Mouse (Mus musculus): Measurements from ENCODE around the gene Zdhhc20.
"Not testable (repeated sequence)": the region's sequence is repeated elsewhere in the genome, so short reads cannot be mapped to it uniquely, and the experiment has no call there.

Gene Zdhhc20

GRCm38 (mm10) chr14:57892961-57893360 lies 2.9 kb upstream of the Zdhhc20 start:
- no peak for DNase-seq (ENCODE audit: low read depth, low spot score)

- peak; percentile 28 for DNase-seq (ENCODE audit: low read depth, low spot score)
These were observed 500 bp downstream of the Zdhhc20 start for GRCm38 (mm10) chr14:57889541-57890010.

- no peak for DNase-seq (ENCODE audit: low read depth, low spot score)
These were observed 2.9 kb downstream of the Zdhhc20 start for GRCm38 (mm10) chr14:57887171-57887570.

- DNase-seq (ENCODE audit: low read depth, low spot score) = no peak
These were observed 4.0 kb downstream of the Zdhhc20 start for GRCm38 (mm10) chr14:57886032-57886431.

GRCm38 (mm10) chr14:57883341-57883740 lies 6.7 kb downstream of the Zdhhc20 start:
- DNase-seq (ENCODE audit: low read depth, low spot score) = no peak

- DNase-seq (ENCODE audit: low read depth, low spot score) = no peak
These were observed 7.4 kb downstream of the Zdhhc20 start for GRCm38 (mm10) chr14:57882720-57883119.

GRCm38 (mm10) chr14:57881793-57882192 lies 8.3 kb downstream of the Zdhhc20 start:
- no peak for DNase-seq (ENCODE audit: low read depth, low spot score)

- DNase-seq (ENCODE audit: low read depth, low spot score) = no peak
These were observed 9.0 kb downstream of the Zdhhc20 start for GRCm38 (mm10) chr14:57881074-57881473.

- DNase-seq (ENCODE audit: low read depth, low spot score) = no peak
These were observed 12.2 kb downstream of the Zdhhc20 start for GRCm38 (mm10) chr14:57877921-57878320.

- DNase-seq (ENCODE audit: low read depth, low spot score) = no peak
These were observed 23.3 kb downstream of the Zdhhc20 start for GRCm38 (mm10) chr14:57866676-57867276.

- no peak for DNase-seq (ENCODE audit: low read depth, low spot score)
These were observed 24.8 kb downstream of the Zdhhc20 start for GRCm38 (mm10) chr14:57865256-57865655.

- no peak for DNase-seq (ENCODE audit: low read depth, low spot score)
These were observed 26.9 kb downstream of the Zdhhc20 start for GRCm38 (mm10) chr14:57863129-57863528.

GRCm38 (mm10) chr14:57861987-57862412 lies 28.1 kb downstream of the Zdhhc20 start:
- no peak for DNase-seq (ENCODE audit: low read depth, low spot score)

GRCm38 (mm10) chr14:57859520-57859919 lies 30.6 kb downstream of the Zdhhc20 start:
- no peak for DNase-seq (ENCODE audit: low read depth, low spot score)

- DNase-seq (ENCODE audit: low read depth, low spot score) = no peak
These were observed 31.5 kb downstream of the Zdhhc20 start for GRCm38 (mm10) chr14:57858601-57859000.

- DNase-seq (ENCODE audit: low read depth, low spot score) = not testable (repeated sequence)
These were observed 34.0 kb downstream of the Zdhhc20 start for GRCm38 (mm10) chr14:57856037-57856436.

- no peak for DNase-seq (ENCODE audit: low read depth, low spot score)
These were observed 37.1 kb downstream of the Zdhhc20 start for GRCm38 (mm10) chr14:57852961-57853360.

GRCm38 (mm10) chr14:57850330-57850729 lies 39.7 kb downstream of the Zdhhc20 start:
- no peak for DNase-seq (ENCODE audit: low read depth, low spot score)

GRCm38 (mm10) chr14:57848646-57849045 lies 41.4 kb downstream of the Zdhhc20 start:
- DNase-seq (ENCODE audit: low read depth, low spot score) = no peak

- DNase-seq (ENCODE audit: low read depth, low spot score) = not testable (repeated sequence)
These were observed 42.0 kb downstream of the Zdhhc20 start for GRCm38 (mm10) chr14:57848061-57848460.

- DNase-seq (ENCODE audit: low read depth, low spot score) = no peak
These were observed 45.5 kb downstream of the Zdhhc20 start for GRCm38 (mm10) chr14:57844535-57844934.

GRCm38 (mm10) chr14:57835157-57835556 lies 54.9 kb downstream of the Zdhhc20 start:
- no peak for DNase-seq (ENCODE audit: low read depth, low spot score)

GRCm38 (mm10) chr14:57833526-57833925 lies 56.5 kb downstream of the Zdhhc20 start:
- DNase-seq (ENCODE audit: low read depth, low spot score) = no peak

- no peak for DNase-seq (ENCODE audit: low read depth, low spot score)
These were observed 62.8 kb downstream of the Zdhhc20 start for GRCm38 (mm10) chr14:57827284-57827683.
